Mouse (Mus musculus) embryonic facial prominence, embryonic 11.5 days (tissue): ENCODE data around the gene Tmem79. TPM values are rescaled to one million over a fixed set of nuclear protein-coding genes. Genes with fewer than 3 reads are reported as not detected.
"Not testable (repeated sequence)": the region's sequence is repeated elsewhere in the genome, so short reads cannot be mapped to it uniquely, and the experiment has no call there.

ENCODE experiments used
- ATAC-seq: fragments of 200-750 bp; cut with Nextera tagmentation; replicated peaks from 2 replicates; pipeline ENCODE4 v1.8.0; 2017; ENCODE audit warnings: low read depth; ENCODE audit not compliant: insufficient number of reproducible peaks, low FRiP score, low TSS enrichment
- DNase-seq: peaks from one replicate; pipeline ENCODE4 v3.0.0-alpha.2; 2015; ENCODE audit warnings: low spot score
- H3K27ac ChIP-seq: fragments of 300-500 bp; sonication (generic); replicated peaks from 2 replicates; pipeline ENCODE4 v1.5.1; 2014; ENCODE audit warnings: mild to moderate bottlenecking, low read depth, low read length, control low read depth
- H3K27me3 ChIP-seq: fragments of 300-500 bp; sonication (generic); 2 replicates; pipeline ENCODE4 v1.6.1; 2014; ENCODE audit warnings: mild to moderate bottlenecking, low read length, moderate library complexity, mixed read lengths; ENCODE audit not compliant: control insufficient read depth, insufficient read depth
- H3K36me3 ChIP-seq: fragments of 300-500 bp; sonication (generic); replicated peaks from 2 replicates; pipeline ENCODE4 v1.6.1; 2014; ENCODE audit warnings: low read depth, mild to moderate bottlenecking, low read length, moderate library complexity, mixed read lengths; ENCODE audit not compliant: control insufficient read depth, insufficient read depth
- H3K4me1 ChIP-seq: fragments of 300-500 bp; sonication (generic); 2 replicates; pipeline ENCODE4 v1.6.1; 2014; ENCODE audit warnings: low read length, mixed read lengths; ENCODE audit not compliant: control insufficient read depth, insufficient read depth
- H3K4me2 ChIP-seq: fragments of 300-500 bp; sonication (generic); 2 replicates; pipeline ENCODE4 v1.6.1; 2014; ENCODE audit warnings: low read depth, mild to moderate bottlenecking, control low read depth, low read length, moderate library complexity
- H3K4me3 ChIP-seq: fragments of 300-500 bp; sonication (generic); 2 replicates; pipeline ENCODE4 v1.5.1; 2014; ENCODE audit warnings: low read depth, low read length, control low read depth
- H3K9ac ChIP-seq: fragments of 300-500 bp; sonication (generic); replicated peaks from 2 replicates; pipeline ENCODE4 v1.6.1; 2014; ENCODE audit warnings: mild to moderate bottlenecking, control low read depth, low read length
- H3K9me3 ChIP-seq: fragments of 300-500 bp; sonication (generic); replicated peaks from 2 replicates; pipeline ENCODE4 v1.6.1; 2016; ENCODE audit warnings: mild to moderate bottlenecking, low read length, inconsistent platforms, mixed read lengths; ENCODE audit not compliant: control insufficient read depth
- WGBS: fragments of 180-500 bp; shearing (Covaris S2); extraction: QIAGEN DNeasy Blood & Tissue Kit; methylation state at CpG from one replicate; pipeline ENCODE4 v1.1.7; 2014; 5-methylcytosine and 5-hydroxymethylcytosine counted together
- polyA plus RNA-seq: library from polyadenylated mRNA; unstranded; fragments of >200 nt; fragmentation: Nextera tagmentation; extraction: Ambion mirVana; gene quantifications from 2 replicates; pipeline ENCODE4 v1.2.1, GENCODE M21; 2014

The Tmem79 gene
- polyA plus RNA-seq, 1 experiment from 2014 or later = 2.1 TPM

DNA sequence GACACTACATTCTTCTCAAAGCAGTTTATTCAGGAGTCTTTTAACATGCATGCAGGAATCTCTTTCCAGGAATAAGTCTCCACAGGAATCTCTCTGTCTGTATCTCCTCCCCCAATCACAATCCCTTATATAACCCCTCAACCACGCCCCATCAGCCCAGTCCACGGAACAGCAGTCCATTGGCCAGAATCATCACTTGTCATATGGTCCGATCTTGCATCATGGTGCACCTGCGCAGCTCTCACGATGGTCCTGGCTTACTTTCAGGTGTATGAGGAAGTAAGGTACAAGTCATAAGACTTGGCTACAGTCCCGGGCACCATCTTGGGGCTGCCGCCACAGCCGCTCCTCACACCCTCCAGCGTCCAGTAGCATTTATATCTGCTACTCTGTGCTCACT lies 36.7 kb upstream of the Tmem79 start, which contains the start of gene Bglap3:
Gene Bglap3, minus strand, starts transcription at position 101 of the 400 bp plus-strand sequence.
- ATAC-seq, H3K4me2 ChIP-seq, H3K9ac ChIP-seq, H3K27ac ChIP-seq, H3K36me3 ChIP-seq, DNase-seq, H3K27me3 ChIP-seq, H3K4me1 ChIP-seq, H3K4me3 ChIP-seq, H3K9me3 ChIP-seq: not testable (repeated sequence)
- WGBS = 93% methylated on average over 9 of the region's 9 CpGs

DNA sequence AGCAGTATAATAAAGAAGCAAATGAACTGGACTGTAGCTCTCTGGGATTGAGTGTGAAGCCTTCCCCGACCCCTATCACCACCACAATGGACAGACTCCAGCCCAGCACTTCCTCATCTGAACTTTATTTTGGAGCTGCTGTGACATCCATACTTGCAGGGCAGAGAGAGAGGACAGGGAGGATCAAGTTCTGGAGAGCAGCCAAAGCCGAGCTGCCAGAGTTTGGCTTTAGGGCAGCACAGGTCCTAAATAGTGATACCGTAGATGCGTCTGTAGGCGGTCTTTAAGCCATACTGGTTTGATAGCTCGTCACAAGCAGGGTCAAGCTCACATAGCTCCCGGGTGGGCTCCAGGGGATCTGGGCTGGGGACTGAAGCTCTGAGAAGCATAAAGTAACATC lies 32.6 kb upstream of the Tmem79 start:
- H3K4me1 ChIP-seq, H3K36me3 ChIP-seq, H3K4me2 ChIP-seq, H3K27ac ChIP-seq, H3K4me3 ChIP-seq, DNase-seq, H3K9ac ChIP-seq, ATAC-seq, H3K9me3 ChIP-seq: not testable (repeated sequence)
- peaks cover 18% of the 10 kb centered on the region for H3K27me3 ChIP-seq
- WGBS = 86% methylated on average over 7 of the region's 7 CpGs

DNA sequence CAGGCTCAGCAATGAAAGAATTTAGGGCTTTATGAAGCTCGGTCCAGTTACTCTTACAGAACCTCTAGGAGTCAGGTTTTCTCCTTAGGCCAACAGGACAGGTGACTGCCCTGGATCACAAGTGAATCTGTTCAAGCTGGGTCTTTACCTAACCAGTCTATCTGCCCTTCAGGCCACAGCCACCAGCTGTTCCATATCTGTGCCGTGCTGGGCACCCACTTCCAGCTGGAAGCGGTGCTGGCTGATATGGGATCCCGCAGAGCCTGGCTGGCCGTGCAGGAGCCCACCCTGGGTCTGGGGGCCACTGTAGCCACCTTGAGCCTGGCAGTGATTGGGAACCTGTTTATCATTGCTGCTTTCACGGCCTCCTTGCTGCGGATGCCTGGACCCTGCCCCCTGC lies 31.6 kb upstream of the Tmem79 start:
- not testable (repeated sequence) for DNase-seq, H3K9me3 ChIP-seq, H3K4me1 ChIP-seq, H3K36me3 ChIP-seq, H3K27ac ChIP-seq, H3K4me2 ChIP-seq, H3K9ac ChIP-seq, H3K4me3 ChIP-seq
- ATAC-seq = 0 out of 2 replicates have a peak, but pooled peaks have one; percentile 27
- peaks cover 18% of the 10 kb centered on the region for H3K27me3 ChIP-seq
- 52% methylated on average over 3 of the region's 7 CpGs for WGBS

DNA sequence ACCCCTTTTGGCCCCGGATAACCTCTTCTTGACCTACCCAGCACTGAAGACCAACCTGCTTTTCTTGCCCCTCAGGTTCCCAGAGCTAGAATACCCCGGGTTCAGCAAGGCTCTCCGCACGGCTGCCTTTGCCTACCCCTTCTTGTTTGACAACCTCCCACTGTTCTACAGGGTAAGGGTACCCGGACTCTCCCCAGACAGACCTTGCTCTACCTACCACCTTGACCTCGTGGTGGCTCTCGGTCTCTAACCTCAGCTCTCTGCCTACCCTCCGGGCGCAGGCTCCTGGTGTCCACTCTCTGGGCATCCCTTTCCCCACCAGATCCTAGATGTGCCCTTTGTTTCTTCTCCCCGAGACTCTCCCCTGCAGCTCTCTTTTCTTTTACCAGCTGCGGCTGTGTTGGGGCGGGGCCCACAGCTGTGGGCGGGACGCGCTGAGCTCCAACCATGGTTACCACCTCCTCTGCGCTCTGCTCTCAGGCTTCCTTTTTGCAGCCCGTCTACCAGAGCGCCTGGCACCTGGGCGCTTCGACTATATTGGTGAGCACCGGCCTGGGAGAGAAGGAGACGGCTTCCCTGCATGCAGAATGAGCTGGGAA lies 31.0 kb upstream of the Tmem79 start:
- Histone ChIP-seq H3K27me3 (peaks cover 18% of the 10 kb centered on the region), H3K4me2 (peak overlapping the region; percentile 29)
- H3K9me3 ChIP-seq, H3K4me1 ChIP-seq, H3K27ac ChIP-seq, H3K36me3 ChIP-seq, H3K9ac ChIP-seq, H3K4me3 ChIP-seq: not testable (repeated sequence)
- 4% methylated on average over 18 of the region's 22 CpGs for WGBS
- DNase-seq (peak; percentile 30), ATAC-seq (peak; percentile 86)

DNA sequence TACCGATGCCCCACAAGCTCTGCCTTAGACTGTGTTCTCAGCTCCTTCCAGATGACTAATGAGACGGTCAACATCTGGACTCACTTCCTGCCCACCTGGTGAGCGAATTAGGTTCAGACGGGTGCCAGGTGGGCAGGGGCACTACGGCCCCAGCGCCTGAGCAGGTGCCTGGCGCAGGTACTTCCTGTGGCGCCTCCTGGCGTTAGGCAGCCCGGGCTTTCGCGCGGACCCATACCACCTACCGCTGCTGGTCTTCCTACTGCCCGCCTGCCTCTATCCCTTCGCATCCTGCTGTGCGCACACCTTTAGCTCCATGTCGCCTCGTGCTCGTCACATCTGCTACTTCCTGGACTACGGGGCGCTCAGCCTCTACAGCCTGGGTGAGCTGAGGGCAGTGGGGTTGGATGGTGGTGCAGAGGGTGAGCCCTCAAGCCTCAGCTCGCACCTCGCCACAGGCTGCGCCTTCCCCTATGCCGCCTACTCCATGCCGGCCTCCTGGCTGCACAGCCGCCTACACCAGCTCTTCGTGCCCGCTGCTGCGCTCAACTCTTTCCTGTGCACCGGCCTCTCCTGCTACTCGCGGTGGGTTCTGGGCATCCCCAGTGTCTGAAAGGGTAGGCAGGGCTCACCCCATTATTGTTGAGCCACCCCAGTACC lies 29.9 kb upstream of the Tmem79 start:
- no peaks in the 10 kb centered on the region for H3K4me1 ChIP-seq
- H3K4me2 ChIP-seq = no peak overlapping the region
- ATAC-seq (no peak), DNase-seq (no peak)
- H3K36me3 ChIP-seq = peaks cover 4% of the 10 kb centered on the region
- H3K9ac ChIP-seq = no peak overlapping the region
- 33% methylated on average over 34 of the region's 34 CpGs for WGBS
- no peaks in the 10 kb centered on the region for H3K9me3 ChIP-seq
- no peak overlapping the region for H3K27ac ChIP-seq
- H3K4me3 ChIP-seq = no peak overlapping the region
- peaks cover 18% of the 10 kb centered on the region for H3K27me3 ChIP-seq

DNA sequence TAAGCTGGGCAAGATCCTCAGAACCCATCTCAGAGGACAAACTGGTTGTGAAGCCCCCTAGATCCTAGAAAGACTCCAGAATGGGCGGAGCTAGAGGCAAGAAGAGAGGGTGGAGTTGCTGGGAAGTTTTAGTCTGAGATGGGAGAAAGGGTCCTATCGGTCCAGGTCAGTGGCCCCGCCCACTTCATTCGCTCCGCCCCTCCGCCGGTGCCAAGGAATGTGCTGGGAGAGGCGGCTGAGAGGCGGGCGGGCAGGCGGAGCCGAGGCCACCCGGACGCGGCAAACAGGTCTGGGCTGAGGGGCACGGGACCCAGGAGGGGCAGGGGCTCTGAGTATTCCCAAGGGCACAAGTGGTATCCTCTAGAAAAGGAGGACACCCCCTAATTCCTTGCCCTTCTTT lies 28.4 kb upstream of the Tmem79 start, which contains the start of gene Paqr6:
Gene Paqr6, plus strand, starts transcription at position 248 of the 400 bp plus-strand sequence.
- under 1% methylated on average over 16 of the region's 16 CpGs for WGBS
- H3K9ac ChIP-seq = no peak within 1 kb of the TSS
- peaks cover 18% of the 10 kb centered on the region for H3K27me3 ChIP-seq
- no peak within 1 kb of the TSS for H3K4me2 ChIP-seq
- H3K36me3 ChIP-seq = peaks cover 9% of the 10 kb centered on the region
- H3K4me1 ChIP-seq = no peaks in the 10 kb centered on the region
- no peak for ATAC-seq
- H3K9me3 ChIP-seq = no peaks in the 10 kb centered on the region
- H3K27ac ChIP-seq = no peak within 1 kb of the TSS
- H3K4me3 ChIP-seq = no peak within 1 kb of the TSS
- peak; percentile 61 for DNase-seq

DNA sequence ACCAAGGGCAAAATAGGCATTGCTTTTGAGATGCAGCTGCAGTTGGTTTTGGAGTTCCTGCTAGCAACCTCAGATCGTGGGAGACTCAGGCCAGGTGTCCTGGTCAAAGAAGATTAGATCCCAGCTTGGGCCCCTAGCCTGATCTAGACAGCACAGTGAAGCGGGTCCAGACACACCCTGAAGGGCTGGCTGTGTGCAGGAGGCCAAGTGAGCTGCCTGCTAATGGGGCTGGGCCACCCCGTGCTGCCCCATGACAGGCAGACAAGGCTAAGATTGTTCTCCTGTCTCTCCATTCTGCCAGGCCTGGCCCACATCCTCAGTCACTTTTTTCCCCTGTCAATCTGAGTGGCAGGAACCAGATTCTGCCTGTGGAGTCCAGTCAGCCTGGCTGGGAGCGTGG lies 27.8 kb upstream of the Tmem79 start:
- peaks cover 18% of the 10 kb centered on the region for H3K27me3 ChIP-seq
- H3K27ac ChIP-seq = no peak overlapping the region
- DNase-seq = no peak
- H3K4me3 ChIP-seq = no peak overlapping the region
- ATAC-seq = no peak
- peaks cover 15% of the 10 kb centered on the region for H3K36me3 ChIP-seq
- WGBS = 37% methylated on average over 4 of the region's 4 CpGs
- no peaks in the 10 kb centered on the region for H3K4me1 ChIP-seq
- no peak overlapping the region for H3K4me2 ChIP-seq
- H3K9ac ChIP-seq = no peak overlapping the region
- no peaks in the 10 kb centered on the region for H3K9me3 ChIP-seq

DNA sequence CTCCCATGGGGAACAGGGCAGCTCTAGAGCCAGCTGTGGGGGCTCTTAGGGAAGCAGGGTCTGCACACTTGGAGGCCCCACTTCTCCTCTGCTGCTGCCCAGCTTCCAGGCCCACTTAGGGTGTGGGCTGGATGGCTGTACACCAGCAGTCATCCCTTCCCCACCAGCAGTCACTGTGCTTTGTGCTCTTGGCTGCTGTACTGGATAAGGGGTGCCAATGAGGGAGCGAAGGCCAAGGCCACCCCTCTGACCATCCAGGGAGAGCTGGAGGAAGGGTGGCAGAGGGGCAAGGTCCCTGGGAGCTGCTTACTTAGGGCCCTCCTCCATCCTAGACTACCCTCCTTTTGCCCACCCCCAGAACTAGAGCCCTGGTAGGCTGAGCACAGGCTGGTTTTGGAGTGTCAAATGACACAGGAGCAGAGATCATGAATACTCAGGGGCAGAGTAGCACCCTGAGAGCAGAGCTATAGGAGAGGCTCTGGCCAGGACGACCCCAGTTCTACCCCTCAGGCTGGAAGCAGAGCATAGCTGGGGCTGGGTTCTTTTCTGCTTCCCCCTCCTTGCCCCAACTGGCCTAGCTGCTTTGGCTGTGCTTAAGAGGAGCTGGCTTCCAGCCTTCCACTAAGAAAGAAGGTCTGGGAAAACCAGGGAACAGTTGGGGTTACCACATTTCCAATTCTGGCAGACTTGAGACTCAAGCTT lies 25.8 kb upstream of the Tmem79 start:
- H3K4me2 ChIP-seq = no peak overlapping the region
- no peak overlapping the region for H3K9ac ChIP-seq
- no peak overlapping the region for H3K4me3 ChIP-seq
- 77% methylated on average over 2 of the region's 2 CpGs for WGBS
- H3K36me3 ChIP-seq = peaks cover 25% of the 10 kb centered on the region
- H3K27me3 ChIP-seq = peaks cover 18% of the 10 kb centered on the region
- ATAC-seq (no peak; the same call in 1 of the 2 replicates), DNase-seq (no peak)
- no peaks in the 10 kb centered on the region for H3K4me1 ChIP-seq
- no peak overlapping the region for H3K27ac ChIP-seq
- no peaks in the 10 kb centered on the region for H3K9me3 ChIP-seq
